Mouse (Mus musculus): Measurements from ENCODE around the gene Gnptab.

GRCm38 (mm10) chr10:88362218-88362617, 16.7 kb upstream of the Gnptab start:
- TF ChIP-seq TCF12 (IDR thresholded peaks at IDR 0.05; ENCODE audit: insufficient read depth, poor library complexity, severe bottlenecking) = no peak
- TF ChIP-seq CEBPB (IDR thresholded peaks at IDR 0.05; ENCODE audit: insufficient read depth, poor library complexity, severe bottlenecking) = no peak
- TF ChIP-seq USF1 (IDR thresholded peaks at IDR 0.05; ENCODE audit: low read depth) = no peak
- TF ChIP-seq POLR2AphosphoS2 (IDR thresholded peaks at IDR 0.05; ENCODE audit: insufficient read length, low read depth) = no peak
- no peak for TF ChIP-seq POLR2A (IDR thresholded peaks at IDR 0.05; ENCODE audit: insufficient read length, low read depth)
- TF ChIP-seq MYOG (IDR thresholded peaks at IDR 0.05; ENCODE audit: control insufficient read depth in 1 of 3, insufficient read depth in 1 of 3, insufficient read length in 2 of 3, low read depth in 2 of 3) = no peak
- TF ChIP-seq SRF (IDR thresholded peaks at IDR 0.05; ENCODE audit: control insufficient read depth, insufficient read length, low read depth) = no peak
- TF ChIP-seq MAX (IDR thresholded peaks at IDR 0.05; ENCODE audit: low read depth) = no peak
- TF ChIP-seq E2F4 (IDR thresholded peaks at IDR 0.05; ENCODE audit: insufficient read depth) = no peak
- TF ChIP-seq MYOD1 (IDR thresholded peaks at IDR 0.05; ENCODE audit: control insufficient read depth in 1 of 3, insufficient read length in 2 of 3, low read depth in 2 of 3) = no peak

All from myocyte (in vitro differentiated cells).